Mouse (Mus musculus): ENCODE results near the gene Nelfcd. TPM values are rescaled to one million over a fixed set of nuclear protein-coding genes. Genes with fewer than 3 reads are reported as not detected.

Nelfcd gene
- 10 to 100 TPM; 29.3 to 31.4 TPM for total RNA-seq (2021)

DNA sequence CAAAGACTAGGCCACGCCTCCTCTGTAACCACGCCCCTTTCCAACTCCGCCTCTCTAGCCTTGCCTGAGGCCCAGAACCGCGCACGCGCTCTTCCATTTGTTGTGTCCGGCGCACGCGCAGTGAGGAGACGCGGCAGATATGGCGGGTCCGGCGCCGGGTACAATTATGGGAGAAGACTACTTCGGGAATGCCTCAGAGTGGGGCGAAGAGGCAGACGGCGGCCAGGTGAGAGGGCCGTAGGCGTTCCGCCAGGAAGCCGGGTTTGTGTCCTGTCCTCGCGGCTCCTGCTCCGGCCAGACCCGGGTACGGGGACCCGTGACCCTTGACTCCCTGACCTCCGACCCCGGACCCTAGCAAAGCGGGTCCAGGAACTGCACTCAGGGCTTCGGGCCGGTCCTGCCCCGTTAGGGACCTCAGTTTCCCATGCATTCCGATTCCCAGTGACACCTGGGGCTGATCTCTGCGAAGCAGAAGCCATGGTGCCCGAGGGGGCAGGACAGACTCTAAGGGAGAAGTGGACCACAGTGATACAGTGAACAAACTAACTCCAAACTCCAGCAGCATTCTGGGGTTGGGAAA is at the start of gene Nelfcd:
TSS of gene Nelfcd (plus strand) at position 74 of the 580 bp plus-strand sequence.
- peak; percentile 95 for DNase-seq
- intact Hi-C loops (cut with DNase I), result loop anchor here (2.0 to 10.0 kb wide), 3 partner anchors 57 to 259 kb away; partner anchors contain the start of gene Prelid3b

DNA sequence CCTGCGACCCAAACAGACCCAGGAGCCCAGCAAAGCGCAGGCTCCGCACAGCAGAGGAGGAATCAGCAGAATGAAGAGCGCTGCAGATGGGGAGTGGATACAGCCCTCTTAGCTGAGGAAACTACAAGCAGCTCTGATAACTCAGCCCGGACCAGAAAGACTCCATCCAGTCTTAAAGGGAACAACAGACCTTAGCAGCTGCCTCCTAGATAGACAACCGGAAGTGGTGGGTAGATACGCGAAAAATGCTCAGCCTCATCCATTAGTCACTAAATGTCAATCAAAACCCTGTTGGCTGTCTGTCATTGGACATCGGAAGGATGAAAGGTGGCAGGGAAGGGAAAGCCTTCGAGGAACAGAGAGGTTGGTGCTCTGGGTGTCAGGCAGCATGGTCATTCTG is 49.0 kb upstream of the Nelfcd start:
- intact Hi-C loops (cut with DNase I), result no loop called here
- DNase-seq, result no peak

DNA sequence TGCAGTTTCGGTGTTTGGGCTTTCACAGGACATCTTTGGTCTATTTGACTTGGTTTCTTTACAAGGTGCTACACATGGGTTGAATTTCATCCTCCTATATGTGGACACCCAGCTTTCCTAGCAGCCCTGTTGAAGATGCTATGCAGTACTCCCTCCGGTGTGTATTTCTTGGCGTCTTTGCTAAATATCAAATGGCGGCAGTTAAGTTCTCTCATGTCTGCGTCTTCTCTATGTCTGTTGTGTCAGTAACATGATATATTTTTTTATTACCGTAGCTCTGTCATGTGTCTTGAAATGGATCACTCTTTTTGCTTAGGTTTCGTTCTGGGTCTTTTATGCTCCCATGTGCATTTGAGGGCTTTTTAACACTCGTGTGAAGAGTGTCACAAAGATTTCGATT is 34.6 kb upstream of the Nelfcd start:
- intact Hi-C loops (cut with DNase I), result no loop called here
- DNase-seq, result no peak

DNA sequence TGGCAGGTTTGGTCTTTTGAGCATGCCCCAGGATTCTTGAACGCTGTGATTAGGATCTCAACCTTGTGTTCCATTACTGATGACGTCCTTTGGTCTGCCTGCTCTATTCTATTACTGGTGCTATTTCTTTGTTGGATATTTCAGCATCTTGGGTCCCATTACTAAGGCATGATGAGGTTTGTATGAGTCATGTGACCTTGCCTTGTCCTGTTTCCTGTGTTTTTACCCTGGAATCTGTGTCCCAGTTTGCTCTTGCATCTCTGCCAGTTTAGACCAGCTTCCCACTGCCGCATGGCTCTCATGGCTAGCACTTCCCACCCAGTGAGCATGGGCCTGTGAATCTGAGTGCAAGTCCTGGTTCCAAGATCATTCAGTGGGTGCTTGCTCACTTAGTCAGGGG is 23.7 kb upstream of the Nelfcd start:
- no peak for DNase-seq
- intact Hi-C loops (cut with DNase I), result no loop called here

DNA sequence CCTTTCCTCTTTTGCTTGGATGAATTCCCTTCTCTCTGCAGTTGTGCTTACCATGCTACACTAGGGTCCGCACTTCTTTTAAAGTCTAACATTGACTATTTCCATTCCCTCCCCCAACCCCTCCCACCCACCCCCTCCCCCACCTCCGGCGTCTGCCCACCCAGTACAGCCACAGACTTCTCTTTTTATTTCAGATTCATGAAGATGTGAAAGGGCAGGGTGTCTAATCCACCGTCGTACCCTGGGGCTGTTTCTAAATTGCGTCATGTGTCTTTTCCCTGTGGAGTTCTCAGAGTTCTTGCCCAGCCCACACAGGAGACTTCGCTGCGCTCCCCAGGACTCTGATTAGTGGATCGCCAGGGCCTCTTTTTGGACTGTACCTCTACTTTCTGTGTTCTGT is 23.1 kb upstream of the Nelfcd start:
- no peak for DNase-seq
- intact Hi-C loops (cut with DNase I), result no loop called here

DNA sequence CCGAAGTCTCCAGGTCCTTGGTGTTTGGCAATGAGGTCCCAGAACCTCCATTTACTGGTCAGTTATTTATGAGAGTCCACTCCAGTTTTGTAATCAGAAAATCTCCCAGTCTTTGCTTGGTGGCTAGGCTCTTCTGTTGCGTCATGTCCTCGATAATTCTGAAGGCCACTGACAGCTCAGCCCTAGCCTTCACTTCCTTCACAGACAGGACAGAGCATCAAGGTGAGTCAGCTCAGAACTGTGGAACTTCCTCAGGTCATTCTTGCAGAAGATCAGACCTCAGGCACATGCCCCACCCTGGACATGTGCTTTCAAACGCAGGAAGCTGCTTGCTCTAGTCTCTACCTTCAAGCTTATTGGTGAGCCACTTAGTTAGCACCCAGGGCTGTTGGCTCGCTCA is 22.2 kb upstream of the Nelfcd start:
- no peak for DNase-seq
- intact Hi-C loops (cut with DNase I), result no loop called here

DNA sequence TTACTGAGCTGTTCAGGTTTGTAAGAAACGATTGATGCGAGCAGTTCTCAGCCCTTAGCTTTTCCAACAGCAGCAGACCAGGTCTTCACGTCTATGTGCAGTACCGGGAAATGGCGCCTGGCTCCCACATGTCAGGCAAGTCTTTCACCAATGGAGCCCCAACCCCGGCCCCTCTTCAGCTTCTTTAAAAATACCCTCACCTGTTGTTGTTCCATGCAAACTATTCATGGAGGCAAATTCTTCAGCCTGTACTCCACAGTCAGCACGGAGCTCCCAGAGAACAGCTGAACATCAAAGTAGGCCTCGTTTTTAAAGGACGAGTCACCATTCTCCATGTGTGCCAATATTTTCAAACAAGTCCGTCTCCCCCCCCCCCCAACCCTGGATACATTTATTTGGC is 19.0 kb upstream of the Nelfcd start:
- DNase-seq, result no peak
- intact Hi-C loops (cut with DNase I), result no loop called here

DNA sequence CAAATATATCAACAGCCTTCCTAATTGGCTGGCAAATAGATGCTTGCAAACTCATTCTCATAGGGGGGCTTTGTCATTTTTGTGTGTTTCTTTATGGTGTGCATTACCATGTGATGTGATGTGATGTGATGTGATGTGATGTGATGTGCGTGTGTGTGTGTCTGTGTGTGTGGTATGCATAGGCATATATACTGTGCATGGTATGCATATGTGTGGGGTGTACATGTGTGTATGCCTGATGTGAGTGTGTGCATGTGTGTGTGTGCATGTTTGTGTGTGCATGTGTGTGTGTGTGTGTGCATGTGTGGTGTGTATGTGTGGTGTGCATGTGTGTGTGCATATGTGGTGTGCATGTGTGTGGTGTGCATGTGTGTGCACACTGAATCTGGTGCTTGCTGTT is 18.5 kb upstream of the Nelfcd start:
- intact Hi-C loops (cut with DNase I), result no loop called here
- DNase-seq, result no peak

DNA sequence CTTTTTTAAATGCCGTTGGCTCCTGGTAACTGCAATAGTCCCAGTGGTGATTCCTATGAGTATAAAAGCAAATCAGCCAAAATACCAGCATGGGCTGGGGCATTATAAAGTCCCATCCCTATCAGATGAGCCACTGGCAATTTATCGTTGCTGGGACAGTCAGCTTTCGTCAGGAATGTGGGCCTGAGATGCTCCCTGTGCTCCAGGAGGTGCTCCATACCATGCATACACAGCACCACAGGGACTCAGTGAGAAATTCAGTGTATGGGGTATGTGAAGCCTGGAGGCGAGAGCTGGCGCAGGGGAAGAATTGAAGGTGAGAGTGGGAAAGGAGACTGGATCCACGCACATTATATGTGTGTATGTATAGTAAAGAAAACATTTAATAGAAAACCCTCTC is 17.7 kb upstream of the Nelfcd start:
- intact Hi-C loops (cut with DNase I), result no loop called here
- DNase-seq, result no peak

DNA sequence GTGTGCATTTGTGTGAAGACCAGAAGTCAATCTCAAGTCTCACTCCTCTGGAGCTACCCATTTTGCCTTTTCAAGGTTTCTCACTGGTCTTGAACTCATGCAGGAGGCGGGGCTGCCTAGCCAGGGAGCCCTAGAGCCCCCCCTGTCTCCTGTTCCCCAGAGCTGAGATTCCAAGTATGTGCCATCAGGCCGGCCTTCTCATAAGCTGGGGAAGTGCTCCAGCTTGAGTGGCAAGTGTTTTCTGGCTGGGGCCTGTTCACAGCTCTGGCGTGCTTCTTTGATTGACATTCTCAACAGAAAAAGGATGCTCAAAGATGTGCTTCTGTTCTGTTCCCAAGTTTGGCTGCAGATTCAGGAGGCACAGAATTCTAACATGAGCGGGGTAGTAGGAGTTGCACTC is 15.2 kb upstream of the Nelfcd start:
- intact Hi-C loops (cut with DNase I), result no loop called here

DNA sequence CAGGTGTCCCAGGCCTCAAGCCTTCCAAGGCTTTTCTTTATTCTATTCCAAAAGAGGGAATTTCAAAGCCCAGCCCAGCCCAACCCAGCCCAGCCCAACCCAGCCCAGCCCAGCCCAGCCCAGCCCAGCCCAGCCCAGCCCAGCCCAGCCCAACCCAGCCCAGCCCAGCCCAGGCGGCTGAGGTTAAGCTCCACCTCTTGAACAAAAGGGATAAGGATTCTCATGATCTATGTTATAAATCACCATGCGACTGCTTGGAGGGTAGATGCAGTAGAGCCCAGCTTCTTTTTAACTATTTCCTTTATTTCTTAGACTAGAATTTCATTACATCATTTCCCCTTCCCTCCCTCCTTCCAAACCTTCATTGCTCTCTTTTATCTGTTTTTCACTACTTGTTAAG is 5.4 kb upstream of the Nelfcd start:
- intact Hi-C loops (cut with DNase I), result loop anchor here (10.0 kb wide), 1 partner anchor 265 kb away; no protein-coding TSS in a partner anchor
- no peak for DNase-seq

More for the DNA sequence above, 15.2 kb upstream of the Nelfcd start:
- no peak for DNase-seq

DNA sequence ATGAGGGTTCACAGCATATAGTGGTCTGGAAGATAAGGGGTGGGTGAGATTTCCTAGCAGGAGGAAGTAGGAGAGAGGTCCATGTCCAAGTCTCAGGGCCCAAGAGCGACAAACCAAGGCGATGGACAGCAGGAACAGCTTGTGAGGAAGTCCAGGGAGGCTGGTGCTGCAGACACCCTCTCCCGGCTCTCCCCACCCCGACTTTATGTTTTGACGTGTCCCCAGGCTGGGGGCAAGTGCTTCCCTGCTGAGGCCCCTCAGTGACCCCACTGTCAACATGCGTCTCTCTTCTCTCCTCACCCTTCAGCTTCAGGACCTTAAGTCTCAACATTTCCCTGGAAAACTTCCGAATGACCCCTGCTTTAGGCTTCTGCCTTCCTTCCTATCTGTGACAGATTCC is 2.5 kb upstream of the Nelfcd start:
- no peak for DNase-seq
- intact Hi-C loops (cut with DNase I), result loop anchor here (10.0 kb wide), 1 partner anchor 262 kb away; no protein-coding TSS in a partner anchor

DNA sequence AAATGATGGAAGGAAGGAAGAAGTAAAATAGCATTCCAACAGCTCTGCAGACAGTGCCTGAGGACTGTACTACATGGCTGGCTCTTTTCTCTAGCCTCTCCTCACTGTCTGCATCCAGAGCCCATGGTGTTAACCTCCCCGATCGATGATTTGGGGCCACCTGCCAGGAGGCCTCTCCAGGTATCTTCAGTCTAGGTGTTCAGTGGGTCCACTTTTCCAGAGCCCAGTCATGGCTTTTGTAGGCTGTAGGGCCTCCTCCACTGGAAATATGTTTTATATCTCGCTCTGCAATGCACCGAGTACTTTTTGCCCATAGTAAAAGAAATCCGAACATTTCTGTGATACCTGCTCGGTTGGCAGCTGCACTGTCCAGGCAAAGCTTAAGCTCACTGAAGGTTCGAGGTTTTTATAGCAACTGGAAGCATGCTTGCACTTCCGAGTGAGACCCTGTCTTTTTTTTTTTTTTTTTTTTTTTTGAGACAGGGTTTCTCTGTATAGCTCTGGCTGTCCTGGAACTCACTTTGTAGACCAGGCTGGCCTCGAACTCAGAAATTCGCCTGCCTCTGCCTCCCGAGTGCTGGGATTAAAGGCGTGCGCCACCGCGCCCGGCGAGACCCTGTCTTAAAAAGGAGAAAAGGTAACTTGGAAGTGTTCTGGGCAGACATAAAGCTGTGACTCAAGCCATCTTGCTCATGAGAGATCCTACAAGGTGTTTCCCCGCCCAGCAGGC is 438 bp upstream of the Nelfcd start:
- no peak for DNase-seq
- intact Hi-C loops (cut with DNase I), result loop anchor here (5.0 to 10.0 kb wide), 2 partner anchors 88 to 260 kb away; no protein-coding TSS in a partner anchor

DNA sequence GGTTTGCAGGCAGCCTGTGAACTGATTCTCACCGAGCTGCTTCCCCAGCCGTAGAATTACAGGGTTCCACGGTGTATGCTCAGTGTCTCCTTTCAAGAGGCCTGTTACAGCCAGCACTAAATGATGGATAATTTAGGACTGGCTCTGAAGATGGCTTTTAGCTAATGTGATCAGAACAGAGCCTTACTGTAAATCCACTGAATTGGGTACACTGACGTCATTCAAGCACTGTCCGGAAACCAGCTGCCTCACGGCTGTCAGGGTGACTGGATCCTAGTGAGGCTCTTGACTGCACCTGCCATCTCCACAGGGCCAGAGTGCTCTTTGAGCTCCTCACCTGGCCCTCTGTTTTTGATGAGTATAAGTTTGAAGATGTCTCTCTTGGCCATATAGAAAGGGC is 5.5 kb downstream of the Nelfcd start:
- DNase-seq, result no peak
- intact Hi-C loops (cut with DNase I), result no loop called here

DNA sequence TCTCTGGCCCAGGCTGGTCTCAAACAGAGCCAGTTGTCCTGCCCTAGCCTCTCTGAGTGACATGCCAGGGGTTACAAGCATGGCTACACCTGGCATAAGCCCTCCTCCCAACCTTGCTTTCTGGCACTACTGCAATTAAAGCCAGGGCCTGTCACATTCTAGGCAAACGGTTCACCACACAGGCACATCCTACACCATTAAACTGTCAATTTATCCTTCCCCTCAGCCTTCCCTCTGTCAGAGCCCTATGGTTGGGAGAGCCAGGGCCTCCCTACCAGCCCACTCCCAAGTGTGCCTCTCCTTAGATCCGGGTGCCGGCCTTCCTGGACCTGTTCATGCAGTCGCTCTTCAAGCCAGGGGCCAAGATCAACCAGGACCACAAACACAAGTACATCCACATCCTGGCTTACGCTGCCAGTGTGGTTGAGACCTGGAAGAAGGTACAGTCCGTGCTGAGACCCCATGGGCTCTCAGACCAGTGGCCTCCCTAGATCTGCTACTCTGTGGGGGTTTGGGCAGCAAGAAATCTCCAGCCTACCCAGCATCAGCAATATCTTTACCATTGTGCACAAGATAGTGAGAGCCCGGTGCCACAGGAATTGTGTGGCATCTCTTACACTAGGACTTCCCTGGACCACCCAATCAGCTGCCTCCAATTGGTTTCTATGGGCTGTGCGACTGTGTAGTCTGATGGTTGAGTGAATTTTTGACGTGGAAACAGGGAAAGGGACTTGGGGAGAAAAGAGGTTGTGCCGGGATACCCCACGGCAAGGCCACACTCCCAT is 8.9 kb downstream of the Nelfcd start:
- intact Hi-C loops (cut with DNase I), result no loop called here
- no peak for DNase-seq

DNA sequence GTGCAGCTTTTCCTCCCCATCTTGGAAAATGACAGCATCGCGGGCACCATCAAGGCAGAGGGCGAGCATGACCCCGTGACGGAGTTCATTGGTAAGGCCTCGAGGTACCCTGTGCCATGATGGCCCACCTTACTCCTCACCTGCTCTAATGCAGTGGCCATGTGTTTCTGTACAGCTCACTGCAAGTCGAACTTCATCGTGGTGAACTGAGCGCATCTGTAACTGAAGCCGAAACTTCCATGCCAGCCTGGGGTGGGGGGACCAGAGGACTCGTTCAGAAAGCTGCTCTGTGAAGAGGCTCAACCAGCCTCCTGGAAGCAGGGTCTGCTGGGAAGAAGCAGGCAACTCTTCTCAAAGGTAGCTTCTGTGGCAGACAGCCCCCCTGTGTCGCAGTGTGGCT is 11.3 kb downstream of the Nelfcd start:
- intact Hi-C loops (cut with DNase I), result no loop called here
- no peak for DNase-seq

DNA sequence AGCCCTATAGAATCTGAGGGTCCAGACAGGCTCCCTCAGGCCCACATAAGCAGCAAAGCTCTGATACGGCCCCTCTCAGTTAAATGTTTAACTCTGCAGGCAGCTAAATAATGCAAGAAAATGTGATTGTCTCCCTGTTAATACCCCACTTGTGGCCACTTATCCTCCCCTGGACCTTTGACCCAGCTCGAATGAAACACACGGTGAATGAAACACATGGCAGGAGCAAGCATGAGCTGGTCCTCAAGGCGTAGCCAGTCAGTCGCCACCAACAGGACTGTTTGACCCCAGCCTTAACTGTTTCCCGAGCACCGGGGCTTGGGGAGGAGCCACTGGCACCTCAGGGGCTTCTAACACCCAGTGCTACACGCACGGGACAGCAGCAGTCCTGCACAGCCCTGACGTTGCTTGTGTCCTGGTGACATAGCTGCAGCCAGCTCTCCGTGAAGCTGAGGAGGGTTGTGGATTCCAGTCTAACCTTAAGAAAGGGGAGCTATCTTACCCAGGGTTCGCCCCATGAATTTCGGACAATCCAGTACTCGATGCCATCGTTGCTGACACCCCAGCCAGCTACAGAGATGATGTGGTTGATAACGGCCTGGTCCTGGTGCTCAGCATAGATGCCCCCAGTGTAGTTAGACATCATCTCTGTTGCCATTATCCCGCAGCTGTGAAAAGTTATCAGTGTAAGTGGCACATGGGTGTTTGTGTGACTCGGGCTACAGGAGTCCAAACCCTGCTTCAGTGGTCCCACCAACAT is 12.7 kb downstream of the Nelfcd start:
- intact Hi-C loops (cut with DNase I), result no loop called here
- no peak for DNase-seq

DNA sequence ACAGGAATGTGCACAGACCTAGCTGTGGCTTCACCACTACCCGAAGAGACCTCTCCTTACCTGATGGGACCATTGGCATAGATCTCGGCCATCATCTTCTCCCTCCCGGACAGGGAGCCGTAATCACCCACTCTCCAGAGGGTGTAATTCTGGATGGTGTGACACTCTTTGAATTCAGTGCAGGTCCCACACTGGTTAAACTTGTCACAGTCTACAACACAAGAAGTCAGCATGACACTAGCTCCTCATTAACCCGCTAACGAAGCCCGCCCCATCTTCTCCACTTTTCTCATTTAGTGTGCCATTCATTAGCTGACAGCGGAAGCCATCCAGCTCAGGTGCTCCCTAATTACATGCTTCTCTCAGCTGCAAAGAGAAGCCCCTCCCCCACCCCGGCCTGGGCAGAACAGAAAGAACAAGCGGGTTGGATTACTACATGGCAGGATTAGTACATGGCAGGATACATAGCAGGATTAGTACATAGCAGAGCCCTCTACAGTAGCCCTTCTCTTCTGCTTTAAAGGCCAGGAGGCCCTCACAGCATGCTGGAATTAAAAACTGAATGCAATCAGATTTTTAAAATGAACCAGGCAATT is 13.5 kb downstream of the Nelfcd start:
- intact Hi-C loops (cut with DNase I), result no loop called here
- DNase-seq, result no peak

DNA sequence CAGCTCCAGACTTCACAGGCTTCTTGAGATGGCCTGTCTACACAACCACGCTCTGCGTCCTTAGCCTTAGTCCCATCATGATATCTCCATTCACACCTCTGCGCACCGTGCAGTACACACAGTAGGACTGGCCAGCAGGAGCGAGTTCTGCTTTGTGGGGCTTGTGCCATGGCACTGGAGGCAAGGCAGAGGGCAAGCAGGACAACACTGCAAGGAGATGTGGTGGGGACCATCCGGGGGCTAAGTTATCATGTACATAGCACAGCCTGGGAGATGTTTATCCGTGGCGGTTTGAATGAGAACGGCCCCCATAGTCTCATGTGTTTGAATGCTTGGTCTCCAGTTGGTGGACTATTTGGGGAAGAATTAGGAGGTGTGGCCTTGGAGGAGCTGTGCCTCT is 19.3 kb downstream of the Nelfcd start:
- no peak for DNase-seq
- intact Hi-C loops (cut with DNase I), result no loop called here

DNA sequence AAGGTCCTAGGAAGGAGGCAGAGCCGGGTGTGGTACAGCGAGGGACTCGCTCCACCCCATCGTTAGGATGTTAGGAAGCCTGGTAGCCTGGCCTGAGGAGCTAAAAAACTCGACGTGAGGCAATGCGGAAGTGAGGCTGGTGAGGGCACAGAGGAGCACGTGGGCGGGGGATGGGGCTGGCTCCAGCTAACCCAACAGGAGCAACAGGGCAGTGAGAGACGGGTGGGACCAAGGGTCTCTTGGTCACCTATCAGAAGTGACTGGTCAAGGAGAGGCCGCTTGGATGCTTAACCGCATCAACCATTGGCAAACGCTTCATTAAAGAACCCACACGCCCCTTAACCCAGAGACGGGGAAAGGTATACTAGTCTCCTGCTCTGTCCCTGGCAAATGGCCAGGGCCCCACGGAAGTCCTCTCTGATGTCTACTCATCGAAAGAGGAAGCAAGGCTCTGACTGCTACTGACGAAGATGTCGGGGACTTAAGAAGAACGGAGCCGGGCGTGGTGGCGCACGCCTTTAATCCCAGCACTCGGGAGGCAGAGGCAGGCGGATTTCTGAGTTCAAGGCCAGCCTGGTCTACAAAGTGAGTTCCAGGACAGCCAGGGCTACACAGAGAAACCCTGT is 20.6 kb downstream of the Nelfcd start:
- peak in 1 of 2 experiments; percentile 29 for DNase-seq
- intact Hi-C loops (cut with DNase I), result no loop called here

Measured in heart, postnatal 36 days (tissue).